Mouse (Mus musculus): Measurements from ENCODE around the gene Maff. TPM values are rescaled to one million over a fixed set of nuclear protein-coding genes. Genes with fewer than 3 reads are reported as not detected.

The Maff gene
- total RNA-seq, 2 experiments from 2014 or later = 1.6 to 3.2 TPM

DNA sequence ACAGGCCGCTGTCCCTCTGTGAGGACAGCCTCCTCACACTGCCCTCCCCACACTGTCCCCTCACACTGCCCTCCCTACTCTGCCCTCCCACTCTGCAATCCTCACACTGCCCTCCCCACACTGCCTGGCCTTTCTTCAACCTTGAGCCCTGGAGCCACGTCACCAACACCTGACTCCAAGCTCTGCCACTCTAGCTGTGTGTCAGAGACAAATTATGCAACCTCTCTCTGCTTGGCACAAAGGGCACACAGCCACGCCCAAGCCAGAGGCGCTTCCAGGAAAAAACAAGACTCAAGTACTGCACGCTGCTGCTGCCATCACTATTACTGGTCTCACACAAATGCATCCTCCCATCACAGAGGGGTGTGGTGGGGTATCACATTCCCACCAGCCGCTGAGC, 44.0 kb downstream of the Maff start:
- no peak for TF ChIP-seq CTCF (IDR thresholded peaks at IDR 0.05)
- no peak for DNase-seq (ENCODE audit: extremely low spot score in 1 of 2, low spot score in 2 of 2)
- no peak overlapping the region for H3K4me3 ChIP-seq
- intact Hi-C loops (cut with DNase I) = no loop called here
- no peak overlapping the region for H3K27ac ChIP-seq

- DNase-seq (ENCODE audit: extremely low spot score in 1 of 2, low spot score in 2 of 2) = no peak
- intact Hi-C loops (cut with DNase I) = no loop called here
- no peak for TF ChIP-seq CTCF (IDR thresholded peaks at IDR 0.05)
- 0 out of 2 replicates have a peak overlapping the region, but pooled peaks have one; percentile 16 for H3K27ac ChIP-seq
- no peak overlapping the region for H3K4me3 ChIP-seq
These were observed 45.1 kb downstream of the Maff start for GRCm38 (mm10) chr15:79391447-79392093.

DNA sequence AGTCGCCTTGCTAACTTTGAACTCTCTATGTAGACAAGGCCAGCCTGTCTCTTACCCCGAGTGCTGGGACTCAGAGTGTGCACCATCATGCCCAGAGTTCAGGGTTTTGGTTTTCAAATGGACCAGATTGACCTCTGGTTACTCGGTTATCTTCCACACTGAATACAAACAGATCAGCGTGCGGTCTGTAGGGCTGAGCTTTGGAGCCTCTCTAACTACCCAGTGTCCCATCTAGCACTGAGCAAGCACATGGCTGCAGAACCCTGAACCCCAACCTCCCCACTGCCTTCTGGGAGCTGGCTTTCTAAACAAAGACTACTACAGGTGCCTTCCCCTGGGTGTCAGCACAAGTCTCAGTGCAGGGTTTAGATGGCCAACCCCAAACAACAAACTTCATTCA, 46.1 kb downstream of the Maff start:
- intact Hi-C loops (cut with DNase I) = no loop called here
- no peak for DNase-seq (ENCODE audit: extremely low spot score in 1 of 2, low spot score in 2 of 2)
- no peak for TF ChIP-seq CTCF (IDR thresholded peaks at IDR 0.05)
- Histone ChIP-seq H3K4me3 (no peak overlapping the region), H3K27ac (peak overlapping the region; percentile 44)

DNA sequence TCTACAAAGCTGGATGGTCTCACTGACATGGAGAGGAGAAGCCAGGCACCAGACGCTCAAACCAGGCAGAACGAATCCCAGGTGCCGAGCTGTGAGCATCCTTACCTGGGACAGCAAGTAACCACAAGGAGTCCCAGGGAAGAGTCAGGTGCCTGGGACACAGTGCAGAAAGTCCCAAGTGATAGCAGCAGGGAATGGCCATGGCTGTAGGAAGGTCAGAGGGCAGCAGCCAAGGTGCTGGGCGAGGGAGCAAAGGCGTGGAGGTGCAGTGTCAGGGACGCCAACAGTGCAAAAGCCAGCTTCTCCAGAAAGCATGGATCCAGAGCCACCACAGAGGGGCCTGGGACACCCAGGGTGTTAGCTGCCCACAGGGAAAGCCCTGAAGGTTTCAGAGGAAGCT, 46.7 kb downstream of the Maff start:
- no peak for DNase-seq (ENCODE audit: extremely low spot score in 1 of 2, low spot score in 2 of 2)
- intact Hi-C loops (cut with DNase I) = no loop called here
- TF ChIP-seq CTCF (IDR thresholded peaks at IDR 0.05) = no peak
- no peak overlapping the region for H3K27ac ChIP-seq
- no peak overlapping the region for H3K4me3 ChIP-seq

DNA sequence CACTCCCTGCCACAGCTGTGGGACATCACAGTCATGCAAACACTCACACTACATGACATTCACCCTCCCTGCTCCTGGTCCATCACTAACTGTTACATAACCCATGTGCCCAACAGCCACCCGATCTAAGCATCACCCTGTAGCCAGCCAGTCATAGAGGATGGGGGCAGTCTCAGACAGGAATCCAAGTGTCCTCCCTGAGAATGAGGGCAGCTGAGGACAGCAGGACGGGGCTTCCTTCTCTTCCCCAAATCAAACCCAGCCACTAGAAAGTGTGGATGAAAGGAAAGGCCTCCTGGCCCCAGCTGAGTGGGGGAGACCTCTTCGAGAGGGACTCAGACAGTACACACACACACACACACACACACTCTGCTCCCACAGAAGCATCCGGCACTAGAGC, 48.4 kb downstream of the Maff start:
- intact Hi-C loops (cut with DNase I) = no loop called here
- H3K27ac ChIP-seq = no peak overlapping the region
- no peak for DNase-seq (ENCODE audit: extremely low spot score in 1 of 2, low spot score in 2 of 2)
- TF ChIP-seq CTCF (IDR thresholded peaks at IDR 0.05) = no peak
- H3K4me3 ChIP-seq = no peak overlapping the region

GRCm38 (mm10) chr15:79395281-79395680, 48.9 kb downstream of the Maff start:
- TF ChIP-seq CTCF (IDR thresholded peaks at IDR 0.05) = no peak
- intact Hi-C loops (cut with DNase I) = no loop called here
- Histone ChIP-seq H3K4me3 (peak overlapping the region; percentile 7; the same call in 1 of the 2 replicates), H3K27ac (no peak overlapping the region; the same call in 1 of the 2 replicates)
- DNase-seq (ENCODE audit: extremely low spot score in 1 of 2, low spot score in 2 of 2) = no peak

- TF ChIP-seq CTCF (IDR thresholded peaks at IDR 0.05) = peak; percentile 49
- DNase-seq (ENCODE audit: extremely low spot score in 1 of 2, low spot score in 2 of 2) = no peak
- Histone ChIP-seq H3K4me3 (peak overlapping the region; percentile 7; the same call in 1 of the 2 replicates), H3K27ac (peak overlapping the region; percentile 53; the same call in 1 of the 2 replicates)
- intact Hi-C loops (cut with DNase I) = no loop called here
These were observed 50.3 kb downstream of the Maff start for GRCm38 (mm10) chr15:79396736-79397135.

- intact Hi-C loops (cut with DNase I) = loop anchor here (5.0 kb wide), 1 partner anchor 68 kb away; no protein-coding TSS in a partner anchor
- Histone ChIP-seq H3K4me3 (no peak overlapping the region), H3K27ac (no peak overlapping the region; the same call in 1 of the 2 replicates)
- no peak for DNase-seq (ENCODE audit: extremely low spot score in 1 of 2, low spot score in 2 of 2)
- TF ChIP-seq CTCF (IDR thresholded peaks at IDR 0.05) = no peak
These were observed 53.0 kb downstream of the Maff start for GRCm38 (mm10) chr15:79399231-79400052.

GRCm38 (mm10) chr15:79400134-79400974, 53.9 kb downstream of the Maff start:
- intact Hi-C loops (cut with DNase I) = loop anchor here (5.0 kb wide), 1 partner anchor 67 kb away; no protein-coding TSS in a partner anchor
- no peak for DNase-seq (ENCODE audit: extremely low spot score in 1 of 2, low spot score in 2 of 2)
- no peak for TF ChIP-seq CTCF (IDR thresholded peaks at IDR 0.05)
- peak overlapping the region; percentile 74 for H3K27ac ChIP-seq
- peak overlapping the region; percentile 30; the same call in 1 of the 2 replicates for H3K4me3 ChIP-seq

DNA sequence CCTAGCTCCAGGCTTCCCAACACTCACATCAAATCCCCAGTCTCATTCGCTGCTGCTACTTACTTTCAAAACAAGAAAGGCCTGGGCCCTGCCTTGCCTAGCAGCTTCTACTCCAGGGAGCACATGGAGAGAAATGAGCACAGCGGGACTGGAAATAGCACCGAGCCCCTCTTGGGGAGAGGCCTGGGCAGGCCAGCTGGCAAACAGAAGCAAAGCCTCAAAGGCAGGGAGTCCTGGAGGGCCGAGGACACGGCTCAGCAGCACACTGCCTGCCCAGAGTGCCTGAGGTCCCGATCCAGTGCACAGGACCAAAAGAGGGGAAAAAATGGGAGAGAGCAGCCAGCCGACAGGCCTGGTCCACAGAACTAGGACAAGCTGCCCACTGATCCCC, 54.5 kb downstream of the Maff start:
- H3K27ac ChIP-seq = peak overlapping the region; percentile 74
- intact Hi-C loops (cut with DNase I) = loop anchor here (5.0 kb wide), 1 partner anchor 66 kb away; no protein-coding TSS in a partner anchor
- peak overlapping the region; percentile 30 for H3K4me3 ChIP-seq
- DNase-seq (ENCODE audit: extremely low spot score in 1 of 2, low spot score in 2 of 2) = no peak
- no peak for TF ChIP-seq CTCF (IDR thresholded peaks at IDR 0.05)

GRCm38 (mm10) chr15:79402176-79402575, 55.8 kb downstream of the Maff start:
- TF ChIP-seq CTCF (IDR thresholded peaks at IDR 0.05) = no peak
- H3K27ac ChIP-seq = peak overlapping the region; percentile 98
- H3K4me3 ChIP-seq = peak overlapping the region; percentile 93
- intact Hi-C loops (cut with DNase I) = loop anchor here (2.0 to 5.0 kb wide), 5 partner anchors 21 to 73 kb away; partner anchors contain the start of gene Pla2g6
- no peak for DNase-seq (ENCODE audit: extremely low spot score in 1 of 2, low spot score in 2 of 2)

Data from left cerebral cortex, adult 2 months (tissue).